Comparison of ENCODE assay signal across 8 mouse cellular contexts in genomic region chr3:149518928-149519574, GRCm38 (mm10).
A peak's percentile ranks its signal among the peaks of the same experiment; 100 is the strongest.
DNase-seq lines count a peak whose midpoint lies in the region; ATAC-seq and TF ChIP-seq lines count a peak whose summit lies in the region.

No protein-coding gene starts in this region.

- peak; percentile 12 to 19 for DNase-seq in cerebellum, postnatal 10 days
- DNase-seq in cerebellum, postnatal 4 days (ENCODE audit: low spot score in 2 of 2) = no peak
- DNase-seq in lung, postnatal 0 days (ENCODE audit: low spot score) = no peak
- no peak for DNase-seq in lung, adult 2 months
- no peak for DNase-seq in limb, embryonic 10.5 days (ENCODE audit: low spot score)
- DNase-seq in testis, postnatal 10 days (ENCODE audit: low spot score) = no peak
- DNase-seq in urinary bladder, postnatal 4 days (ENCODE audit: low spot score in 2 of 2) = no peak

- H3K27ac ChIP-seq in lung, postnatal 0 days (ENCODE audit: low read length) = no peak overlapping the region
- H3K27ac ChIP-seq in limb, embryonic 10.5 days = 0 out of 2 replicates have a peak overlapping the region, but pooled peaks have one; percentile 22
- H3K27ac ChIP-seq in neural tube, embryonic 14.5 days (ENCODE audit: low read depth, low read length) = no peak overlapping the region

- H3K4me1 ChIP-seq in lung, postnatal 0 days (ENCODE audit: insufficient read depth, low read depth, low read length) = no peaks in the 10 kb centered on the region
- no peaks in the 10 kb centered on the region for H3K4me1 ChIP-seq in lung, adult 2 months (ENCODE audit: control insufficient read depth, insufficient read depth, low read length)
- H3K4me1 ChIP-seq in limb, embryonic 10.5 days = peaks cover 32% of the 10 kb centered on the region
- H3K4me1 ChIP-seq in neural tube, embryonic 14.5 days (ENCODE audit: control insufficient read depth, insufficient read depth, low read length) = 0 out of 2 replicates have a peak, but pooled peaks cover 4% of the 10 kb centered on the region

- peak overlapping the region; percentile 46 for H3K4me2 ChIP-seq in lung, postnatal 0 days (replicated peaks; ENCODE audit: low read depth, low read length)
- peak overlapping the region; percentile 64 for H3K4me2 ChIP-seq in neural tube, embryonic 14.5 days (ENCODE audit: low read depth, low read length)

- H3K4me3 ChIP-seq in lung, postnatal 0 days (ENCODE audit: low read depth, low read length) = peak overlapping the region; percentile 29
- no peak overlapping the region for H3K4me3 ChIP-seq in lung, adult 2 months (replicated peaks; ENCODE audit: extremely low read depth, low read depth, low read length)
- H3K4me3 ChIP-seq in limb, embryonic 10.5 days = peak overlapping the region; percentile 53
- peak overlapping the region; percentile 44 for H3K4me3 ChIP-seq in neural tube, embryonic 14.5 days (ENCODE audit: low read depth, low read length)

- no peak overlapping the region for H3K9ac ChIP-seq in lung, postnatal 0 days (replicated peaks; ENCODE audit: low read depth)
- H3K9ac ChIP-seq in neural tube, embryonic 14.5 days (replicated peaks; ENCODE audit: low read depth, low read length) = peak overlapping the region; percentile 34; the same call in 1 of the 2 replicates

- TF ChIP-seq POLR2A in lung, adult 2 months (IDR thresholded peaks at IDR 0.05; ENCODE audit: borderline replicate concordance, extremely low read depth, low read depth, low read length) = no peak

- TF ChIP-seq EP300 in lung, postnatal 0 days (IDR thresholded peaks at IDR 0.05) = no peak

- H3K36me3 ChIP-seq in lung, postnatal 0 days (ENCODE audit: insufficient read depth, low read length) = no peaks in the 10 kb centered on the region
- no peaks in the 10 kb centered on the region for H3K36me3 ChIP-seq in limb, embryonic 10.5 days
- no peaks in the 10 kb centered on the region for H3K36me3 ChIP-seq in neural tube, embryonic 14.5 days (ENCODE audit: control insufficient read depth, insufficient read depth, low read length)

- H3K9me3 ChIP-seq in lung, postnatal 0 days (ENCODE audit: low read length) = no peaks in the 10 kb centered on the region
- H3K9me3 ChIP-seq in limb, embryonic 10.5 days (replicated peaks) = no peaks in the 10 kb centered on the region
- H3K9me3 ChIP-seq in neural tube, embryonic 14.5 days (ENCODE audit: control insufficient read depth, low read length) = no peaks in the 10 kb centered on the region

- 0 out of 2 replicates have a peak, but pooled peaks cover 3% of the 10 kb centered on the region for H3K27me3 ChIP-seq in lung, postnatal 0 days (replicated peaks; ENCODE audit: insufficient read depth, low read length)
- peaks cover 13% of the 10 kb centered on the region for H3K27me3 ChIP-seq in limb, embryonic 10.5 days (ENCODE audit: low read depth, poor library complexity, severe bottlenecking)
- no peaks in the 10 kb centered on the region for H3K27me3 ChIP-seq in neural tube, embryonic 14.5 days (ENCODE audit: control insufficient read depth, insufficient read depth, low read length)

- ATAC-seq in lung, postnatal 0 days = no peak
- ATAC-seq in neural tube, embryonic 14.5 days (ENCODE audit: low read depth) = peak; percentile 65

- 4% methylated on average over 27 of the region's 27 CpGs for WGBS in lung, postnatal 0 days
- 6% methylated on average over 27 of the region's 27 CpGs for WGBS in lung, adult 2 months
- 6% methylated on average over 27 of the region's 27 CpGs for WGBS in limb, embryonic 10.5 days
- WGBS in neural tube, embryonic 14.5 days = 4% methylated on average over 27 of the region's 27 CpGs

- TF ChIP-seq CTCF in lung, postnatal 0 days (IDR thresholded peaks at IDR 0.05) = no peak
- no peak for TF ChIP-seq CTCF in lung, adult 2 months (IDR thresholded peaks at IDR 0.05; ENCODE audit: insufficient read depth, low read length)

Comparison
In these comparisons a context has a peak if more than half of its experiments do, and no peak if none do; other contexts are left out.
1. DNase-seq: peak in cerebellum, postnatal 10 days (2 of 2); none in cerebellum, postnatal 4 days (0 of 2), lung, postnatal 0 days (single experiment), lung, adult 2 months (single experiment), limb, embryonic 10.5 days (single experiment), testis, postnatal 10 days (single experiment) and urinary bladder, postnatal 4 days (0 of 2).